Mouse (Mus musculus) E14TG2a.4 (cell line): ENCODE measurements at regions not wholly inside any gene's neighbourhood (a gene's known extent, or its start where the extent isn't known, plus 50 kb on each side); places are given as distances from the start of the nearest gene placed in this dataset.

Experiments used
- H3K27me3 ChIP-seq: 2 replicates; pipeline ENCODE4 v1.6.1; 2014; ENCODE audit warnings: low read length, control low read depth; ENCODE audit not compliant: insufficient read depth
- H3K36me3 ChIP-seq: 2 replicates; pipeline ENCODE4 v1.6.1; 2014; ENCODE audit warnings: low read length, control low read depth; ENCODE audit not compliant: insufficient read depth
- H3K4me1 ChIP-seq: replicated peaks from 2 replicates; pipeline ENCODE4 v1.6.1; 2014; ENCODE audit warnings: low read depth, low read length, control low read depth
- H3K4me3 ChIP-seq: replicated peaks from 2 replicates; pipeline ENCODE4 v1.5.1; 2014; ENCODE audit warnings: mild to moderate bottlenecking, low read length
- H3K9me3 ChIP-seq: 2 replicates; pipeline ENCODE4 v1.6.1; 2014; ENCODE audit warnings: low read length, control low read depth
- CTCF ChIP-seq: conservative IDR thresholded peaks from 2 replicates; pipeline ENCODE4 v1.5.1; 2014; ENCODE audit warnings: low read length
- NANOG ChIP-seq: IDR thresholded peaks from 2 replicates; pipeline ENCODE4 v1.6.1; 2014; ENCODE audit warnings: borderline replicate concordance, low read length, mixed read lengths
- POU5F1 ChIP-seq: IDR thresholded peaks from 2 replicates; pipeline ENCODE4 v1.6.1; 2014; ENCODE audit warnings: low read length, borderline replicate concordance

GRCm38 (mm10) chr2:169431516-169431915 lies 156.0 kb downstream of the Gm11011 start:
- peak; percentile 53 for TF ChIP-seq CTCF
- TF ChIP-seq NANOG: no peak
- TF ChIP-seq POU5F1: no peak
- no peaks in the 10 kb centered on the region for H3K27me3 ChIP-seq
- no peaks in the 10 kb centered on the region for H3K4me1 ChIP-seq
- H3K4me3 ChIP-seq: no peak overlapping the region
- H3K9me3 ChIP-seq: 0 out of 2 replicates have a peak, but pooled peaks cover 5% of the 10 kb centered on the region
- H3K36me3 ChIP-seq: no peaks in the 10 kb centered on the region

- Histone ChIP-seq H3K36me3 (no peaks in the 10 kb centered on the region), H3K27me3 (no peaks in the 10 kb centered on the region), H3K4me3 (no peak overlapping the region), H3K4me1 (no peaks in the 10 kb centered on the region), H3K9me3 (no peaks in the 10 kb centered on the region)
- TF ChIP-seq POU5F1 (no peak), NANOG (no peak), CTCF (no peak)
These were observed 158.1 kb downstream of the Gm11011 start for GRCm38 (mm10) chr2:169429411-169429810.

- Histone ChIP-seq H3K9me3 (no peaks in the 10 kb centered on the region), H3K4me1 (no peaks in the 10 kb centered on the region), H3K27me3 (peaks cover 3% of the 10 kb centered on the region; the same call in 1 of the 2 replicates), H3K4me3 (no peak overlapping the region), H3K36me3 (no peaks in the 10 kb centered on the region)
- TF ChIP-seq POU5F1: no peak
- TF ChIP-seq NANOG: no peak
- TF ChIP-seq CTCF: no peak
These were observed 163.2 kb downstream of the Gm11011 start for GRCm38 (mm10) chr2:169424166-169424920.

GRCm38 (mm10) chr2:169412361-169412760 lies 175.2 kb downstream of the Gm11011 start:
- Histone ChIP-seq H3K4me1 (no peaks in the 10 kb centered on the region; the same call in 1 of the 2 replicates), H3K4me3 (no peak overlapping the region), H3K36me3 (no peaks in the 10 kb centered on the region), H3K27me3 (0 out of 2 replicates have a peak, but pooled peaks cover 2% of the 10 kb centered on the region), H3K9me3 (peaks cover 3% of the 10 kb centered on the region; the same call in 1 of the 2 replicates)
- no peak for TF ChIP-seq NANOG
- no peak for TF ChIP-seq POU5F1
- TF ChIP-seq CTCF: no peak

GRCm38 (mm10) chr2:169410080-169410479 lies 177.5 kb downstream of the Gm11011 start:
- 0 out of 2 replicates have a peak, but pooled peaks cover 4% of the 10 kb centered on the region for H3K27me3 ChIP-seq
- H3K4me1 ChIP-seq: peaks cover 4% of the 10 kb centered on the region; the same call in 1 of the 2 replicates
- TF ChIP-seq CTCF (no peak), POU5F1 (no peak), NANOG (no peak)
- H3K4me3 ChIP-seq: no peak overlapping the region
- H3K9me3 ChIP-seq: peaks cover 3% of the 10 kb centered on the region; the same call in 1 of the 2 replicates
- no peaks in the 10 kb centered on the region for H3K36me3 ChIP-seq

GRCm38 (mm10) chr2:169404908-169405690 lies 182.4 kb downstream of the Gm11011 start:
- peaks cover 4% of the 10 kb centered on the region; the same call in 1 of the 2 replicates for H3K4me1 ChIP-seq
- no peaks in the 10 kb centered on the region for H3K36me3 ChIP-seq
- 0 out of 2 replicates have a peak, but pooled peaks cover 4% of the 10 kb centered on the region for H3K27me3 ChIP-seq
- no peak for TF ChIP-seq CTCF
- TF ChIP-seq POU5F1: no peak
- TF ChIP-seq NANOG: no peak
- H3K4me3 ChIP-seq: no peak overlapping the region
- H3K9me3 ChIP-seq: peaks cover 11% of the 10 kb centered on the region; the same call in 1 of the 2 replicates

- TF ChIP-seq POU5F1 (no peak), CTCF (no peak), NANOG (no peak)
- 0 out of 2 replicates have a peak, but pooled peaks cover 2% of the 10 kb centered on the region for H3K27me3 ChIP-seq
- H3K4me3 ChIP-seq: no peak overlapping the region
These were observed 189.8 kb downstream of the Gm11011 start for GRCm38 (mm10) chr2:169397758-169398157.

GRCm38 (mm10) chr2:169397013-169397412 lies 190.5 kb downstream of the Gm11011 start:
- H3K9me3 ChIP-seq: peaks cover 7% of the 10 kb centered on the region; the same call in 1 of the 2 replicates
- TF ChIP-seq CTCF (no peak), POU5F1 (no peak), NANOG (no peak)
- no peak overlapping the region for H3K4me3 ChIP-seq
- H3K4me1 ChIP-seq: no peaks in the 10 kb centered on the region
- 0 out of 2 replicates have a peak, but pooled peaks cover 2% of the 10 kb centered on the region for H3K27me3 ChIP-seq
- H3K36me3 ChIP-seq: no peaks in the 10 kb centered on the region

More at GRCm38 (mm10) chr2:169397758-169398157, 189.8 kb downstream of the Gm11011 start:
- H3K4me1 ChIP-seq: no peaks in the 10 kb centered on the region
- no peaks in the 10 kb centered on the region for H3K36me3 ChIP-seq
- H3K9me3 ChIP-seq: peaks cover 8% of the 10 kb centered on the region; the same call in 1 of the 2 replicates
